In the genomic region with DNA sequence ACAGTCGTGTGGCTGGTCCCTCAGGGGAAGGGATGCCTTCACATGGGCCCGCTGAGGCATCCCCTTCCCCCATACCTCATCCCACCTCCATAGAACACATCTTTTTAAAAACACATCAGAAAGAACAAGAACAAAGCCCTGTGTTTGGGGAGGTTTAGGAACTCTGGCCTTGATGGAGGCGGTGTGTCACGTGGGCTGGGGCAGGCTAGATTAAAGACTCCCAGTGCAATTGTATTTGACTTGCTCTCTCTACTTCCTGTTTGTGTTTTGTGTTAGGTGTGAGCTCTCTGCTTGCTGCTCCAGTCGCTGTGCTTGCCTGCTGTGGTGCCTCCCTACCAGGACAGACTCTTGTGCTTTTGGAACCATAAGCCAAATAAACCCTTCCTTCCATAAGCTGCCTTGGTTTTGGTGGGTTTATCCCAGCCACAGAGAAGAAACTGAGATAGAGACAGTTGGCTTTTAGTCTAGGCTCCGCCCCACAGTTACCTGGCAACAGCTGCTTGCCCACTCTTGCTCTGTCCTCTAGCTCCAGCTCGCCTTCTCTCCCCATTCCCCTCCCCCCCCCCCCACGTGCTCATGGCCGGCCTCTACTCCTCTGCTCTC, we compare ENCODE assay signal across 10 mouse cellular contexts. TPM values are rescaled to one million over a fixed set of nuclear protein-coding genes. Genes with fewer than 3 reads are reported as not detected.
DNase-seq lines count a peak whose midpoint lies in the region; ATAC-seq and TF ChIP-seq lines count a peak whose summit lies in the region.
"Had no signal": no experiment of that assay in that cellular context is flagged by ENCODE, and none has a peak within 500 bp of the region (broad histone marks: within the 10 kb centered on the region; RNA-seq: fewer than 3 reads in every experiment).

No protein-coding gene starts in this region.

- no peak for TF ChIP-seq EP300 in liver, postnatal 0 days (IDR thresholded peaks at IDR 0.05; ENCODE audit: low read depth)
- TF ChIP-seq EP300 in stomach, postnatal 0 days (optimal IDR thresholded peaks at IDR 0.05) = no peak

- no peaks in the 10 kb centered on the region for H3K9me3 ChIP-seq in liver, postnatal 0 days (ENCODE audit: low read length)
- H3K9me3 ChIP-seq in embryonic facial prominence, embryonic 11.5 days (replicated peaks; ENCODE audit: control insufficient read depth, low read length) = no peaks in the 10 kb centered on the region
- no peaks in the 10 kb centered on the region for H3K9me3 ChIP-seq in limb, embryonic 15.5 days
- no peaks in the 10 kb centered on the region for H3K9me3 ChIP-seq in stomach, postnatal 0 days (ENCODE audit: control insufficient read depth, low read length)

- no peak for TF ChIP-seq CTCF in liver, postnatal 0 days (IDR thresholded peaks at IDR 0.05; ENCODE audit: low read depth)
- no peak for TF ChIP-seq CTCF in stomach, postnatal 0 days (IDR thresholded peaks at IDR 0.05; ENCODE audit: low read depth)

- no peak overlapping the region for H3K4me3 ChIP-seq in liver, postnatal 0 days (ENCODE audit: low read depth, low read length)
- no peak overlapping the region for H3K4me3 ChIP-seq in embryonic facial prominence, embryonic 11.5 days (ENCODE audit: low read depth, low read length)
- no peak overlapping the region for H3K4me3 ChIP-seq in limb, embryonic 15.5 days
- no peak overlapping the region for H3K4me3 ChIP-seq in stomach, postnatal 0 days (ENCODE audit: low read depth, low read length)

- no peak overlapping the region; the same call in 1 of the 2 replicates for H3K4me2 ChIP-seq in liver, postnatal 0 days (ENCODE audit: low read depth, low read length)
- H3K4me2 ChIP-seq in embryonic facial prominence, embryonic 11.5 days (ENCODE audit: low read depth, low read length) = no peak overlapping the region
- H3K4me2 ChIP-seq in limb, embryonic 15.5 days = no peak overlapping the region
- H3K4me2 ChIP-seq in stomach, postnatal 0 days (replicated peaks; ENCODE audit: low read depth) = no peak overlapping the region

- H3K4me1 ChIP-seq in liver, postnatal 0 days (ENCODE audit: insufficient read depth) = peaks cover 3% of the 10 kb centered on the region; the same call in 1 of the 2 replicates
- H3K4me1 ChIP-seq in embryonic facial prominence, embryonic 11.5 days (ENCODE audit: control insufficient read depth, insufficient read depth, low read length) = 0 out of 2 replicates have a peak, but pooled peaks cover 2% of the 10 kb centered on the region
- H3K4me1 ChIP-seq in limb, embryonic 15.5 days = peaks cover 21% of the 10 kb centered on the region
- H3K4me1 ChIP-seq in stomach, postnatal 0 days (replicated peaks; ENCODE audit: control insufficient read depth, insufficient read depth) = no peaks in the 10 kb centered on the region

- H3K27me3 ChIP-seq in liver, postnatal 0 days (ENCODE audit: insufficient read depth, low read length) = no peaks in the 10 kb centered on the region
- H3K27me3 ChIP-seq in embryonic facial prominence, embryonic 11.5 days (ENCODE audit: control insufficient read depth, insufficient read depth, low read length) = no peaks in the 10 kb centered on the region
- no peaks in the 10 kb centered on the region for H3K27me3 ChIP-seq in limb, embryonic 15.5 days
- no peaks in the 10 kb centered on the region for H3K27me3 ChIP-seq in stomach, postnatal 0 days (ENCODE audit: control insufficient read depth, insufficient read depth, low read length)

- no peaks in the 10 kb centered on the region for H3K36me3 ChIP-seq in liver, postnatal 0 days (replicated peaks; ENCODE audit: insufficient read depth, low read length)
- H3K36me3 ChIP-seq in embryonic facial prominence, embryonic 11.5 days (replicated peaks; ENCODE audit: control insufficient read depth, insufficient read depth, low read depth, low read length) = no peaks in the 10 kb centered on the region
- no peaks in the 10 kb centered on the region for H3K36me3 ChIP-seq in limb, embryonic 15.5 days
- H3K36me3 ChIP-seq in stomach, postnatal 0 days (ENCODE audit: control insufficient read depth, insufficient read depth, low read length) = no peaks in the 10 kb centered on the region

- WGBS in liver, postnatal 0 days (ENCODE audit: insufficient replicate concordance) = 33% methylated on average over 9 of the region's 9 CpGs
- WGBS in embryonic facial prominence, embryonic 11.5 days = 3% methylated on average over 9 of the region's 9 CpGs
- WGBS in limb, embryonic 15.5 days = 18% methylated on average over 9 of the region's 9 CpGs
- WGBS in stomach, postnatal 0 days = 25% methylated on average over 6 of the region's 9 CpGs

- no peak overlapping the region for H3K9ac ChIP-seq in liver, postnatal 0 days (replicated peaks)
- no peak overlapping the region for H3K9ac ChIP-seq in embryonic facial prominence, embryonic 11.5 days (replicated peaks; ENCODE audit: low read length)
- no peak overlapping the region for H3K9ac ChIP-seq in limb, embryonic 15.5 days
- no peak overlapping the region for H3K9ac ChIP-seq in stomach, postnatal 0 days (ENCODE audit: low read length)

- H3K27ac ChIP-seq in liver, postnatal 0 days (ENCODE audit: low read depth) = no peak overlapping the region
- 0 out of 2 replicates have a peak overlapping the region, but pooled peaks have one; percentile 38 for H3K27ac ChIP-seq in embryonic facial prominence, embryonic 11.5 days (replicated peaks; ENCODE audit: low read depth, low read length)
- peak overlapping the region; percentile 67 for H3K27ac ChIP-seq in limb, embryonic 15.5 days
- H3K27ac ChIP-seq in stomach, postnatal 0 days (replicated peaks) = 0 out of 2 replicates have a peak overlapping the region, but pooled peaks have one; percentile 24
- H3K27ac ChIP-seq: macrophage had no signal

- DNase-seq in liver = peak; percentile 42
- no peak for DNase-seq in liver, postnatal 0 days
- DNase-seq in embryonic facial prominence, embryonic 11.5 days (ENCODE audit: low spot score) = peak; percentile 50
- no peak for DNase-seq in stomach, postnatal 0 days (ENCODE audit: low spot score)
- no peak for DNase-seq in layer of hippocampus, postnatal 36 days
- DNase-seq in gastrocnemius, adult 8-10 months (ENCODE audit: low spot score in 2 of 2) = no peak
- DNase-seq: cerebellum, postnatal 25 days had no signal

- no peak for ATAC-seq in liver, postnatal 0 days
- peak; percentile 50; the same call in 1 of the 2 replicates for ATAC-seq in embryonic facial prominence, embryonic 11.5 days (replicated peaks; ENCODE audit: insufficient number of reproducible peaks, low FRiP score, low TSS enrichment, low read depth)
- ATAC-seq in limb, embryonic 15.5 days (ENCODE audit: insufficient number of reproducible peaks, low FRiP score, low TSS enrichment, low read depth) = no peak
- no peak for ATAC-seq in stomach, postnatal 0 days (ENCODE audit: low FRiP score, low TSS enrichment)
- no peak for ATAC-seq in megakaryocyte, adult 5-6 weeks (ENCODE audit: poor library complexity, severe bottlenecking)

RNA-seq across cellular contexts. Expression of a gene that starts 12.7 kb away (rescaled TPM):
- polyA plus RNA-seq in liver, postnatal 0 days (2015; fragmentation: Nextera tagmentation; extraction: Ambion mirVana) = 9.9 and 10.6 TPM in 2 replicates
- polyA plus RNA-seq in embryonic facial prominence, embryonic 11.5 days (2014; fragmentation: Nextera tagmentation; extraction: Ambion mirVana) = 9.2 and 10.5 TPM in 2 replicates
- 24.6 and 24.8 TPM in 2 replicates for polyA plus RNA-seq in limb, embryonic 15.5 days (2015; fragmentation: Nextera tagmentation; extraction: Ambion mirVana)
- polyA plus RNA-seq in stomach, postnatal 0 days (2015; fragmentation: Nextera tagmentation; extraction: Ambion mirVana) = 16.2 and 17.4 TPM in 2 replicates
- total RNA-seq in layer of hippocampus, postnatal 36 days (2021) = 10 to 100 TPM in 1 of 2 experiments, 1 to 10 TPM in 1; 9.2 to 10.3 TPM
- total RNA-seq in megakaryocyte, adult 5-6 weeks (2015) = 38.1 and 51.5 TPM in 2 replicates
- 24.7 and 27.3 TPM in 2 replicates for total RNA-seq in megakaryocyte, adult 5-6 weeks (2017)
- total RNA-seq in gastrocnemius, adult 8-10 months (2022) = 10 to 100 TPM; 17.1 to 21.8 (median 19.9) TPM

RNA-seq across cellular contexts. Expression of a gene that starts 14.2 kb away (rescaled TPM):
- polyA plus RNA-seq in liver, postnatal 0 days (2015; fragmentation: Nextera tagmentation; extraction: Ambion mirVana) = 3.7 and 3.8 TPM in 2 replicates
- polyA plus RNA-seq in embryonic facial prominence, embryonic 11.5 days (2014; fragmentation: Nextera tagmentation; extraction: Ambion mirVana) = 38.4 and 41.1 TPM in 2 replicates
- 15.1 and 18.2 TPM in 2 replicates for polyA plus RNA-seq in limb, embryonic 15.5 days (2015; fragmentation: Nextera tagmentation; extraction: Ambion mirVana)
- polyA plus RNA-seq in stomach, postnatal 0 days (2015; fragmentation: Nextera tagmentation; extraction: Ambion mirVana) = 6.6 and 6.8 TPM in 2 replicates
- 100 to 1,000 TPM in 1 of 2 experiments, 10 to 100 TPM in 1; 98.4 to 102 TPM for total RNA-seq in layer of hippocampus, postnatal 36 days (2021)
- total RNA-seq in megakaryocyte, adult 5-6 weeks (2015) = 14.9 and 15.2 TPM in 2 replicates
- 29.3 and 31.6 TPM in 2 replicates for total RNA-seq in megakaryocyte, adult 5-6 weeks (2017)
- 10 to 100 TPM; 11.7 to 15.2 (median 13.0) TPM for total RNA-seq in gastrocnemius, adult 8-10 months (2022)

RNA-seq across cellular contexts. Expression of a gene that starts 32.0 kb away (rescaled TPM):
- polyA plus RNA-seq in liver, postnatal 0 days (2015; fragmentation: Nextera tagmentation; extraction: Ambion mirVana) = 16.4 and 17.5 TPM in 2 replicates
- polyA plus RNA-seq in embryonic facial prominence, embryonic 11.5 days (2014; fragmentation: Nextera tagmentation; extraction: Ambion mirVana) = 0.88 and 1.2 TPM in 2 replicates
- 16.2 and 19.4 TPM in 2 replicates for polyA plus RNA-seq in limb, embryonic 15.5 days (2015; fragmentation: Nextera tagmentation; extraction: Ambion mirVana)
- polyA plus RNA-seq in stomach, postnatal 0 days (2015; fragmentation: Nextera tagmentation; extraction: Ambion mirVana) = 21.6 and 24.6 TPM in 2 replicates
- total RNA-seq in layer of hippocampus, postnatal 36 days (2021) = 1 to 10 TPM; 1.1 to 2.5 TPM
- not detected in 2 replicates for total RNA-seq in megakaryocyte, adult 5-6 weeks (2015)
- 1.2 TPM in 1 of 2 replicates, not detected in the other for total RNA-seq in megakaryocyte, adult 5-6 weeks (2017)
- total RNA-seq in gastrocnemius, adult 8-10 months (2022) = 1 to 10 TPM in 3 of 4 experiments, under 1 TPM in 1; 0.86 to 1.9 (median 1.4) TPM

Comparison
In these comparisons a context has a peak if more than half of its experiments do, and no peak if none do; other contexts are left out.
1. DNase-seq: peak in liver (single experiment) and embryonic facial prominence, embryonic 11.5 days (single experiment); none in liver, postnatal 0 days (single experiment), stomach, postnatal 0 days (single experiment), layer of hippocampus, postnatal 36 days (0 of 2) and gastrocnemius, adult 8-10 months (0 of 2).